Mouse (Mus musculus): ENCODE data around the gene Olfr557. TPM values are rescaled to one million over a fixed set of nuclear protein-coding genes. Genes with fewer than 3 reads are reported as not detected.

Olfr557 gene
- not detected in 2 replicates for polyA plus RNA-seq (2015; fragmentation: Nextera tagmentation; extraction: Ambion mirVana)

DNA sequence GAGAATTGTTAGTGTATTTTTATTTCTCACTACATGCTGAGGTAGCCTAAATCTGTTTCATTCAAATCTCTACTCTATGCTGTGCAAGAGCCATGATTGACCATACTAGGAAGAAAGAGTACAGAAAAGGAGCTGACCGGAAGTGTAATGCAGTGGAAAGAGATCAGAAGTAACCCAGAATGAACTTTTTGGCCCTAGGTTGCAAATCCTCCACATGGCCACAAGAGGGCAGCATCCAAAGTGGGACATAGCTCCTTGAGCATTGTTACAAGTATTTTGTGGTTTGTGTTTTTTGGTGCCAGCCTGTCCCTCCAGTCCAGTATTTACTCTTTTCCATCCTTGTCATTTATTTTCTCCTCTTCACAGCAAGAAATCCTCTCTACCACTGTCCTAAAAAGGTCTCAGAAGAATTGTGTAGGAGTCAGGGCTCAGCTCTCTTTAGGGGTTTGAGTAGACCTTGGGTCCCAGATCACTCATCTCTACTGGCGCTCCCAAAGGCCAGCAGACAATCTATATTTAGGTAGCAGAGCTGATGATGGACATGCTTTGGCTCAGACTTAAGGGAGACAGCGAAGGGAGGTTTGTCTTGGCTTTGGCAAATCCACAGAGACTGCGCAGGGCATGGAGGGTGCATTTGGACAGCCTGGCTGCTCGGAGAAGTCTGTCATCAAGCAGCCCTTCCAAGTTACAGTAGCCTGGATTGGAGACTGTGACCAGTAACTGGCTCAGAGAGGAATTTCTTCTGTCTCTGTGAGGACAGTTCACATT, at the start of gene Olfr557:
Gene Olfr557, plus strand, starts transcription at position 553 of the 768 bp plus-strand sequence.

DNA sequence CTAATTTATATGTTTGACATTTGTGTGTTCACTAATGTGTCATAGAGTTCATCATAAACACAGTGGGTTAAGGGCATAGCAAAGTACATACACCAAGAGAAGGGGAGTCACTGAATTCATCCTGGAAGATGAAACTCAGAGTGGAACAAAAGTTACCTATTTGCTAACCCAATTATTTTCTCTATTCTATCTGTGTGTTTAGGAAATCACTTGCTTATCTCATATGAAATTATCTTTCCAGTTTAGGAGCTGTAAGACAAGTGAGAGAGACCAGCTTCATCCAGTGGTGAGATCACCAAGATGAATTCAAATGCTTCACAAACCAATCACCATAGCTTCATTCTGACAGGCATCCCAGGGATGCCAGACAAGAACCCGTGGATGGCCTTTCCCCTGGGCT, 37.2 kb upstream of the Olfr557 start, which contains the start of gene Olfr555:
Gene Olfr555, plus strand, starts transcription at position 301 of the 400 bp plus-strand sequence.

DNA sequence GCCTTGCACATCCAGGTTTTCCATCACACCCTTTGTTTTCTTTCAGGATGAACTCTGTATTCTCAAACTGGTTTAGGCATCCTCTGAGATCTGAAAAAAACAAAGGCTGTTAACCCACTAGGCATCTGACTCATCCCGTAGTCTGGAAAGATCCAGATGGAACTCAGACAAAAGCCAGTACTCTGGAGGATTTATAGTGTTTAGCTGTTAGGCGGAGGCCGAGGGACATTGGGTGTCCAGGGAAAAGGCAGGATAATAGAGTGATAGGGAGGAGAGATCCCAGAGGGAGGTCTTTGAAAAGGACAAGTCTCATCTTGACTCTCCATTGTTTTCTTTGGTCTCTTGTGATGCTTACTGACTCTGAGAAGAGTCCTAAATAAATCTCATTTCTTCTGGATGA, 31.1 kb upstream of the Olfr557 start, which contains the start of gene Olfr556:
Gene Olfr556, plus strand, starts transcription at position 301 of the 400 bp plus-strand sequence.

DNA sequence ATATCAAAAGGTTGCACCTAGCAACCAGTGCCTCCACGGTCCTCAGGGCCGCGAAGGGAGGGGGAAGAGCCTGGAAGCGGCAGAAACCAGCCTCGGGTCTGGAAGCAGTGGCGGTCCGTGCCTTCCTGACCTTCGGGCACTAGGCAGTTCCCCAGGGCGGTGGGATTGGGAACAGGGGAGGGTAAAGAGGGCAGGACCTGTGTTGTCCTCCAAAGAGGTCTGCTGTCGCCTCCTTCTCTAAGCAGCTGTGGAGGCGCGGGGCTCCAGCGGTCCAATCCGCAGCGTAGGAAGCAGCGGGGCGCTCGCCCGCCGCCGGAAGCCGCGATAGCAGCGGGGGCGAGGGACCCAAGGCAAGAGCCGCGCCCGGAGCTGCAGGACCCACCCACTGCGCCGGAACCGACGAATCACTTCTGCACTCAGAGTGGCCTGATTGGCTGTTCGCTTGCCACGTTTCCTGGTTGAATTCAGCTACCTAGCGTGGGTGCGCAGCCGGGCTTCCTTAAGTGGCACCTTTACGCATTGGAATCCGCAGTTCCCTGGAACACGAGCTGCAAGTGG, 8.7 kb upstream of the Olfr557 start, which contains the start of gene Trim68:
Gene Trim68, minus strand, starts transcription at position 384 of the 558 bp plus-strand sequence.

DNA sequence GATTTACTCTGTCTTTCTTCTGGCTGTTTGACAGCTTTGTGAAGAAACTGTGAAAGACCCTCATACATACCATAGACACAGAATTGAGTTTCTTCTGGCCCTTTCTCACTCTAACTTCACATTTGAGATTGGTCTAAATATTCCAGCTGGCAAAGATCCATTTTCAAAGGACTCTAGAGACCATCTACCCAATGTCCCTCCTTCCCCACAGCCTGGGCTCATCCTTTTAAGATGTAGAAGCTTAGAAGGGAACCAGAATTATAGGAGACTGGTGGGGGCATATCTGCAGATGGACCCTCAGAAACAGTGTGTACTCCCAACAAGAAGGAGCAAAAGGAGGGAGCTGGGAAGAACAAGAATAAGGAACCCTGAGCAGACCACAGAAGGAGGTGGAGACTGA, 6.2 kb downstream of the Olfr557 start, which contains the start of gene Olfr558:
Gene Olfr558, plus strand, starts transcription at position 301 of the 400 bp plus-strand sequence.

DNA sequence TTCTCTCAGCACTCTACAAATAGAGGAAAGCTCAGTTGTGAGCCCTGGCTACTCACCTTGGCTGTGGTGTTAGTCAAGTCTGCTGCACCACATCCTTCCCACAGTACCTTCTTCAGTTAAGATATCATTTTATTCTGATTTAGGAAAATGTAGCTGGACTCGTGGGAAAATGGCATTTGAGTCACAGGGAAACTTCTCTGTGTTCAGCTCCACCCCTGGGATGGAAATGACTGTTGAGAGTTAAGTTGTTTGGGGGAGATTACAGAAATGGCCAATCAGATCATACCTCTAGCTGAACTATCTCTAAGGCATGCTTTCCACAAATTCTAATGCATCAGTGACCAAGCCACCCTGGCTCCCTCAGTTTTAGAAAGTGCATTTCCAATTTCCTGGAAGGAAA, 23.3 kb downstream of the Olfr557 start, which contains the start of gene Olfr33:
Gene Olfr33, minus strand, starts transcription at position 101 of the 400 bp plus-strand sequence.

DNA sequence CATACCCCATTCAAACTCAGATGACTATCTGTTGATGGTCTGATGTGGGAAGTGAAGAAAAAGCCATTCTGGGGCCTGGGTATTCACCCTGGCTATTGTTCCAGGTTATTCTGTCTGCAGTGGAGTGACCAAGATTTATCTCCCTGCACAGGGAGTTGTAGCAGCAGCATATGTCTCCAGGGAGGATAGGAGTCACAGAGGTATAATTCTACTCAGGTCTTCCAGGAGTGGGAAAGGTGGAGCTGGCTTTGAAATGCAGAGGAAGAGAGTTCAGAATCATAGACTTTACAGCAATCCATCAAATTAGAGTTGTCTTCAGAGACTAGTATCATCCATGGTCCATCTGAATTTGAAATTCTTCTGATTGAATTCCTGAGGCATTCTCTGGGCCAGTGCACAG, 31.7 kb downstream of the Olfr557 start, which contains the start of gene Olfr559:
Gene Olfr559, minus strand, starts transcription at position 101 of the 400 bp plus-strand sequence.

Other genes with a start within 250 kb of the Olfr557 start
- 0.09 and 0.17 TPM in 2 replicates for gene Olfr543, start 214.2 kb upstream of the Olfr557 start, polyA plus RNA-seq (2015; fragmentation: Nextera tagmentation; extraction: Ambion mirVana)
- gene Olfr544, start 207.6 kb upstream of the Olfr557 start, polyA plus RNA-seq (2015; fragmentation: Nextera tagmentation; extraction: Ambion mirVana), result 0.05 TPM in 1 of 2 replicates, not detected in the other
- not detected in 2 replicates for gene Olfr545, start 196.3 kb upstream of the Olfr557 start, polyA plus RNA-seq (2015; fragmentation: Nextera tagmentation; extraction: Ambion mirVana)
- not detected in 2 replicates for gene Olfr547, start 161.2 kb upstream of the Olfr557 start, polyA plus RNA-seq (2015; fragmentation: Nextera tagmentation; extraction: Ambion mirVana)
- gene Olfr548-ps1, start 155.0 kb upstream of the Olfr557 start, polyA plus RNA-seq (2015; fragmentation: Nextera tagmentation; extraction: Ambion mirVana), result not detected in 2 replicates
- not detected in 2 replicates for gene Olfr549, start 146.0 kb upstream of the Olfr557 start, polyA plus RNA-seq (2015; fragmentation: Nextera tagmentation; extraction: Ambion mirVana)
- gene Trim21, start 130.4 kb upstream of the Olfr557 start, polyA plus RNA-seq (2015; fragmentation: Nextera tagmentation; extraction: Ambion mirVana), result 0.17 and 0.50 TPM in 2 replicates
- gene Olfr550, start 124.5 kb upstream of the Olfr557 start, polyA plus RNA-seq (2015; fragmentation: Nextera tagmentation; extraction: Ambion mirVana), result not detected in 2 replicates
- not detected in 2 replicates for gene Olfr551, start 104.0 kb upstream of the Olfr557 start, polyA plus RNA-seq (2015; fragmentation: Nextera tagmentation; extraction: Ambion mirVana)
- not detected in 2 replicates for gene Olfr552, start 98.1 kb upstream of the Olfr557 start, polyA plus RNA-seq (2015; fragmentation: Nextera tagmentation; extraction: Ambion mirVana)
- gene Olfr553, start 77.7 kb upstream of the Olfr557 start, polyA plus RNA-seq (2015; fragmentation: Nextera tagmentation; extraction: Ambion mirVana), result not detected in 2 replicates
- gene Olfr554, start 57.5 kb upstream of the Olfr557 start, polyA plus RNA-seq (2015; fragmentation: Nextera tagmentation; extraction: Ambion mirVana), result not detected in 2 replicates
- gene Olfr555, start 37.1 kb upstream of the Olfr557 start, polyA plus RNA-seq (2015; fragmentation: Nextera tagmentation; extraction: Ambion mirVana), result not detected in 2 replicates
- not detected in 2 replicates for gene Olfr556, start 31.0 kb upstream of the Olfr557 start, polyA plus RNA-seq (2015; fragmentation: Nextera tagmentation; extraction: Ambion mirVana)
- 5.8 and 6.5 TPM in 2 replicates for gene Trim68, start 8.6 kb upstream of the Olfr557 start, polyA plus RNA-seq (2015; fragmentation: Nextera tagmentation; extraction: Ambion mirVana)
- gene Olfr558, start 6.3 kb downstream of the Olfr557 start, polyA plus RNA-seq (2015; fragmentation: Nextera tagmentation; extraction: Ambion mirVana), result 3.7 and 3.8 TPM in 2 replicates
- not detected in 2 replicates for gene Olfr33, start 23.2 kb downstream of the Olfr557 start, polyA plus RNA-seq (2015; fragmentation: Nextera tagmentation; extraction: Ambion mirVana)
- gene Olfr559, start 31.6 kb downstream of the Olfr557 start, polyA plus RNA-seq (2015; fragmentation: Nextera tagmentation; extraction: Ambion mirVana), result not detected in 2 replicates
- gene Olfr560, start 63.5 kb downstream of the Olfr557 start, polyA plus RNA-seq (2015; fragmentation: Nextera tagmentation; extraction: Ambion mirVana), result not detected in 2 replicates
- gene Olfr78, start 63.6 kb downstream of the Olfr557 start, polyA plus RNA-seq (2015; fragmentation: Nextera tagmentation; extraction: Ambion mirVana), result 0.90 and 0.95 TPM in 2 replicates
- gene Olfr561, start 75.3 kb downstream of the Olfr557 start, polyA plus RNA-seq (2015; fragmentation: Nextera tagmentation; extraction: Ambion mirVana), result 0.09 and 0.23 TPM in 2 replicates
- not detected in 2 replicates for gene Olfr564, start 107.6 kb downstream of the Olfr557 start, polyA plus RNA-seq (2015; fragmentation: Nextera tagmentation; extraction: Ambion mirVana)
- gene Olfr566, start 162.9 kb downstream of the Olfr557 start, polyA plus RNA-seq (2015; fragmentation: Nextera tagmentation; extraction: Ambion mirVana), result 0.15 TPM in 1 of 2 replicates, not detected in the other
- gene Olfr568, start 181.2 kb downstream of the Olfr557 start, polyA plus RNA-seq (2015; fragmentation: Nextera tagmentation; extraction: Ambion mirVana), result not detected in 2 replicates
- not detected in 2 replicates for gene Olfr569, start 195.0 kb downstream of the Olfr557 start, polyA plus RNA-seq (2015; fragmentation: Nextera tagmentation; extraction: Ambion mirVana)
- not detected in 2 replicates for gene Olfr570, start 198.7 kb downstream of the Olfr557 start, polyA plus RNA-seq (2015; fragmentation: Nextera tagmentation; extraction: Ambion mirVana)
- not detected in 2 replicates for gene Olfr571, start 221.6 kb downstream of the Olfr557 start, polyA plus RNA-seq (2015; fragmentation: Nextera tagmentation; extraction: Ambion mirVana)
- not detected in 2 replicates for gene Olfr572, start 228.5 kb downstream of the Olfr557 start, polyA plus RNA-seq (2015; fragmentation: Nextera tagmentation; extraction: Ambion mirVana)
- not detected in 2 replicates for gene Olfr573-ps1, start 246.7 kb downstream of the Olfr557 start, polyA plus RNA-seq (2015; fragmentation: Nextera tagmentation; extraction: Ambion mirVana)